Mouse (Mus musculus) heart, postnatal 0 days (tissue): Measurements from ENCODE around the gene Syt17.

Experiments
- CTCF ChIP-seq: IDR thresholded peaks from 2 replicates; pipeline ENCODE4 v1.5.1; 2016; ENCODE audit warnings: antibody characterized with exemption, control low read depth, low read depth
- EP300 ChIP-seq: IDR thresholded peaks from 2 replicates; pipeline ENCODE4 v1.6.1; 2016; ENCODE audit warnings: antibody characterized with exemption, low read depth

GRCm38 (mm10) chr7:118443371-118443770 lies 4.7 kb downstream of the Syt17 start:
- TF ChIP-seq CTCF, result no peak
- TF ChIP-seq EP300, result no peak
